Mouse (Mus musculus): ENCODE measurements around the gene Styx.

DNA sequence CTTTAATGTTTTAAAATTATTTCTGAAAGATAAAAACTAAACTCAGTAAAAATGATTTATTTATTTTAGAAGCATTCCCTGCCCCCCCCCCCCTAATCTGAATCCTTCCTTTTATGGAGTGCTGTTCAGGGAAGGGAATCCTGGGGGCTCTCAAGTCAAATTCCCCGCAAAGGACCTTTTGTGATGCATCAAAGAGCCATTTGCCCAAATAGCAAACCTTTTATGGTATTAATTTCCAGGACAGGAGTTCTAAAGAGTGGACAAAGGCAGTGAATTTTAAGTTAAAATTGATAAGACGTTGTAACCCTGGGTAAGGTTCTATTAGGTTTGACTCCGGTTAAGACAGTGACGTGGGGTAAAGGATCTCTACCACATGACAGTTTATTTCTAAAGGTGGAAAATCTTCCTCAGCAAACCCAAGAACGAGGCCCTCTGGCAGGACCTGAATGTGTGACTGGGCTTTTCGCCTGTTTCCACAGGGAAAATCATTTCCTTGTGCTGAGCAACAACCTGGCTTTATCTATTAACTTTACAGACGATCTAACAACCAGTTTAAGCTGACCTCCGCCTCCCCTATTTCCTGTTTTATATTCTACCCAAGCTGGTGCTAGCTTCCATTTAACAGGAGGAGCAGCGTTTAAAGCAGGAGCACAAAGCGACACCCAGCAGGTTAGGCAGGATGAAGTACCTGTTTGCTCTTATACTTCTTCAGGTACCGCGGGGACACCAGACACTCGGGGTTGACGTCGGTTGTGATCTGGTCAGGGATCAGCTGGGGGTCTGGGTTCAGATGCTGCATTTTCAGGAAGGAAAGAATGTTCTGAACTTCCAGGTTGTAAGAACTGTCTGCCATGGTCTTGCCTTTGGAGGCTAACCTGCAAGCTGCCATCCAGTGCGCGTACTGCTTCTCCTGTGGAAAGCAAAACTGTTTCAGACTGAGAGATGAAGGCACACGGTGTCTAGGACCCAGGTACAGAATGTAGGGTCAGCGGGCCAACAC, 113.4 kb downstream of the Styx start:
- TF ChIP-seq CTCF (IDR thresholded peaks at IDR 0.05; ENCODE audit: low read depth) (no peak), EP300 (optimal IDR thresholded peaks at IDR 0.05) (no peak)
